Mouse (Mus musculus) E14TG2a.4 (cell line): ENCODE measurements around the gene Pramel3.
"Not testable (repeated sequence)": the region's sequence is repeated elsewhere in the genome, so short reads cannot be mapped to it uniquely, and the experiment has no call there.

Experiments used
- CTCF ChIP-seq: conservative IDR thresholded peaks from 2 replicates; pipeline ENCODE4 v1.5.1; 2014; ENCODE audit warnings: low read length
- NANOG ChIP-seq: IDR thresholded peaks from 2 replicates; pipeline ENCODE4 v1.6.1; 2014; ENCODE audit warnings: borderline replicate concordance, low read length, mixed read lengths
- POU5F1 ChIP-seq: IDR thresholded peaks from 2 replicates; pipeline ENCODE4 v1.6.1; 2014; ENCODE audit warnings: low read length, borderline replicate concordance

DNA sequence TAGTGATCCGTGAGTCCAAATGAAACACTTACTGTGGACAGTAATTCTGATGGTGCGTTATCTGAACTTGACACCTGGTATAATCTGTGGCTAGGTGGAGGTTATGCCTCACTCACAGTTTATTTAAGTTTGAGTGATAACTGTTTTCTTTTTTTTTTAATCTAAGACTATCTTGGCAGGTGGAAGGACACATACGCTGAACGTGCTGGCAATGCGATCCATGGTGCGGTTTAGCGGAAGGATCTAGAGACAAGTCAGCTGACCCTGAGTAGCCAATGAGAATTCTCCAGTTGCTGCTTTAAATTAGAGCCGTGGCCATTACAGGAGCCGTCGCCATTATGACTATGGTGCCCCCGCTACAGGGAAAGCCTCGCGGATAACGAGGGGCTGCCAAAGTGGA is at the start of gene Pramel3:
- TF ChIP-seq CTCF, POU5F1, NANOG: not testable (repeated sequence)
